Mouse (Mus musculus): Measurements from ENCODE around the gene Gpx4. TPM values are rescaled to one million over a fixed set of nuclear protein-coding genes. Genes with fewer than 3 reads are reported as not detected.

The Gpx4 gene
- polyA plus RNA-seq, 1 experiment: 217 TPM

GRCm38 (mm10) chr10:80097275-80097674, 50.3 kb downstream of the Gpx4 start:
- no peak overlapping the region for H3K27ac ChIP-seq (ENCODE audit: insufficient read depth, low read length)
- TF ChIP-seq POLR2A (IDR thresholded peaks at IDR 0.05; ENCODE audit: low read depth, low read length): no peak
- no peak for TF ChIP-seq CTCF (IDR thresholded peaks at IDR 0.05; ENCODE audit: borderline replicate concordance, insufficient read depth, low read length)
- no peak overlapping the region for H3K4me3 ChIP-seq (ENCODE audit: insufficient read depth, low read length)
- H3K4me1 ChIP-seq (ENCODE audit: control insufficient read depth, insufficient read depth, low read length): peaks cover 14% of the 10 kb centered on the region

GRCm38 (mm10) chr10:80098630-80099029, 51.7 kb downstream of the Gpx4 start:
- no peak overlapping the region for H3K4me3 ChIP-seq (ENCODE audit: insufficient read depth, low read length)
- peaks cover 19% of the 10 kb centered on the region for H3K4me1 ChIP-seq (ENCODE audit: control insufficient read depth, insufficient read depth, low read length)
- TF ChIP-seq CTCF (IDR thresholded peaks at IDR 0.05; ENCODE audit: borderline replicate concordance, insufficient read depth, low read length) (no peak), POLR2A (IDR thresholded peaks at IDR 0.05; ENCODE audit: low read depth, low read length) (no peak)
- no peak overlapping the region for H3K27ac ChIP-seq (ENCODE audit: insufficient read depth, low read length)

- peak overlapping the region; percentile 83 for H3K4me3 ChIP-seq (ENCODE audit: insufficient read depth, low read length)
- H3K4me1 ChIP-seq (ENCODE audit: control insufficient read depth, insufficient read depth, low read length): peaks cover 17% of the 10 kb centered on the region
- TF ChIP-seq POLR2A (IDR thresholded peaks at IDR 0.05; ENCODE audit: low read depth, low read length) (no peak; the same call in 1 of the 2 replicates), CTCF (IDR thresholded peaks at IDR 0.05; ENCODE audit: borderline replicate concordance, insufficient read depth, low read length) (no peak)
- H3K27ac ChIP-seq (ENCODE audit: insufficient read depth, low read length): peak overlapping the region; percentile 57
Observed at GRCm38 (mm10) chr10:80100982-80101381, 54.0 kb downstream of the Gpx4 start.

- peak; percentile 67 for TF ChIP-seq POLR2A (IDR thresholded peaks at IDR 0.05; ENCODE audit: low read depth, low read length)
- TF ChIP-seq CTCF (IDR thresholded peaks at IDR 0.05; ENCODE audit: borderline replicate concordance, insufficient read depth, low read length): no peak
Observed at GRCm38 (mm10) chr10:80102216-80102915, 55.4 kb downstream of the Gpx4 start.

GRCm38 (mm10) chr10:80103032-80103431, 56.1 kb downstream of the Gpx4 start:
- Histone ChIP-seq H3K4me1 (ENCODE audit: control insufficient read depth, insufficient read depth, low read length) (peaks cover 14% of the 10 kb centered on the region), H3K27ac (ENCODE audit: insufficient read depth, low read length) (peak overlapping the region; percentile 81), H3K4me3 (ENCODE audit: insufficient read depth, low read length) (peak overlapping the region; percentile 8; the same call in 1 of the 2 replicates)
- no peak for TF ChIP-seq POLR2A (IDR thresholded peaks at IDR 0.05; ENCODE audit: low read depth, low read length)
- TF ChIP-seq CTCF (IDR thresholded peaks at IDR 0.05; ENCODE audit: borderline replicate concordance, insufficient read depth, low read length): no peak

More at GRCm38 (mm10) chr10:80102216-80102915, 55.4 kb downstream of the Gpx4 start:
- Histone ChIP-seq H3K27ac (ENCODE audit: insufficient read depth, low read length) (peak overlapping the region; percentile 81), H3K4me3 (ENCODE audit: insufficient read depth, low read length) (peak overlapping the region; percentile 83), H3K4me1 (ENCODE audit: control insufficient read depth, insufficient read depth, low read length) (peaks cover 16% of the 10 kb centered on the region)

- Histone ChIP-seq H3K4me3 (ENCODE audit: insufficient read depth, low read length) (peak overlapping the region; percentile 16), H3K4me1 (ENCODE audit: control insufficient read depth, insufficient read depth, low read length) (peaks cover 9% of the 10 kb centered on the region), H3K27ac (ENCODE audit: insufficient read depth, low read length) (peak overlapping the region; percentile 81)
- TF ChIP-seq CTCF (IDR thresholded peaks at IDR 0.05; ENCODE audit: borderline replicate concordance, insufficient read depth, low read length) (no peak), POLR2A (IDR thresholded peaks at IDR 0.05; ENCODE audit: low read depth, low read length) (peak; percentile 56)
Observed at GRCm38 (mm10) chr10:80104181-80104580, 57.2 kb downstream of the Gpx4 start.

- no peak within 1 kb of the TSS for H3K4me3 ChIP-seq (ENCODE audit: insufficient read depth, low read length)
Observed at GRCm38 (mm10) chr10:80105460-80105859, 58.5 kb downstream of the Gpx4 start, which contains the start of gene Sbno2. Gene Sbno2 (minus strand): TSS chr10:80105571.

GRCm38 (mm10) chr10:80105926-80106325, 59.0 kb downstream of the Gpx4 start:
- no peak overlapping the region for H3K27ac ChIP-seq (ENCODE audit: insufficient read depth, low read length)
- H3K4me1 ChIP-seq (ENCODE audit: control insufficient read depth, insufficient read depth, low read length): peaks cover 5% of the 10 kb centered on the region; the same call in 1 of the 2 replicates
- H3K4me3 ChIP-seq (ENCODE audit: insufficient read depth, low read length): no peak overlapping the region
- TF ChIP-seq POLR2A (IDR thresholded peaks at IDR 0.05; ENCODE audit: low read depth, low read length) (no peak), CTCF (IDR thresholded peaks at IDR 0.05; ENCODE audit: borderline replicate concordance, insufficient read depth, low read length) (no peak)

More at GRCm38 (mm10) chr10:80105460-80105859, 58.5 kb downstream of the Gpx4 start, which contains the start of gene Sbno2:
- TF ChIP-seq POLR2A (IDR thresholded peaks at IDR 0.05; ENCODE audit: low read depth, low read length): no peak
- TF ChIP-seq CTCF (IDR thresholded peaks at IDR 0.05; ENCODE audit: borderline replicate concordance, insufficient read depth, low read length): no peak
- Histone ChIP-seq H3K27ac (ENCODE audit: insufficient read depth, low read length) (peak within 1 kb of the TSS; percentile 81), H3K4me1 (ENCODE audit: control insufficient read depth, insufficient read depth, low read length) (peaks cover 5% of the 10 kb centered on the region; the same call in 1 of the 2 replicates)

Other genes with a start within 250 kb of the Gpx4 start
- not detected in 2 replicates for gene Misp, start 226.2 kb upstream of the Gpx4 start, polyA plus RNA-seq (2011; ENCODE audit: insufficient read length, low read depth, missing spikeins)
- gene Ptbp1, start 192.7 kb upstream of the Gpx4 start, polyA plus RNA-seq (2011; ENCODE audit: insufficient read length, low read depth, missing spikeins): 351 and 422 TPM in 2 replicates
- not detected in 2 replicates for gene Prtn3, start 172.7 kb upstream of the Gpx4 start, polyA plus RNA-seq (2011; ENCODE audit: insufficient read length, low read depth, missing spikeins)
- 3.1 and 4.9 TPM in 2 replicates for gene Plppr3, start 172.5 kb upstream of the Gpx4 start, polyA plus RNA-seq (2011; ENCODE audit: insufficient read length, low read depth, missing spikeins)
- not detected in 2 replicates for gene Elane, start 160.9 kb upstream of the Gpx4 start, polyA plus RNA-seq (2011; ENCODE audit: insufficient read length, low read depth, missing spikeins)
- not detected in 2 replicates for gene Cfd, start 156.3 kb upstream of the Gpx4 start, polyA plus RNA-seq (2011; ENCODE audit: insufficient read length, low read depth, missing spikeins)
- 15.2 and 16.1 TPM in 2 replicates for gene Med16, start 138.2 kb upstream of the Gpx4 start, polyA plus RNA-seq (2011; ENCODE audit: insufficient read length, low read depth, missing spikeins)
- gene Gm26602, start 136.3 kb upstream of the Gpx4 start, polyA plus RNA-seq (2011; ENCODE audit: insufficient read length, low read depth, missing spikeins): not detected in 2 replicates
- gene Kiss1r, start 130.2 kb upstream of the Gpx4 start, polyA plus RNA-seq (2011; ENCODE audit: insufficient read length, low read depth, missing spikeins): 0.44 TPM in 1 of 2 replicates, not detected in the other
- 66.3 and 86.3 TPM in 2 replicates for gene R3hdm4, start 126.0 kb upstream of the Gpx4 start, polyA plus RNA-seq (2011; ENCODE audit: insufficient read length, low read depth, missing spikeins)
- 5.2 and 6.0 TPM in 2 replicates for gene Arid3a, start 120.1 kb upstream of the Gpx4 start, polyA plus RNA-seq (2011; ENCODE audit: insufficient read length, low read depth, missing spikeins)
- gene Wdr18, start 87.0 kb upstream of the Gpx4 start, polyA plus RNA-seq (2011; ENCODE audit: insufficient read length, low read depth, missing spikeins): 29.2 and 29.3 TPM in 2 replicates
- 0.15 and 0.16 TPM in 2 replicates for gene Grin3b, start 76.5 kb upstream of the Gpx4 start, polyA plus RNA-seq (2011; ENCODE audit: insufficient read length, low read depth, missing spikeins)
- 73.4 and 78.1 TPM in 2 replicates for gene Tmem259, start 62.8 kb upstream of the Gpx4 start, polyA plus RNA-seq (2011; ENCODE audit: insufficient read length, low read depth, missing spikeins)
- 642 and 721 TPM in 2 replicates for gene Cnn2, start 58.6 kb upstream of the Gpx4 start, polyA plus RNA-seq (2011; ENCODE audit: insufficient read length, low read depth, missing spikeins)
- gene Abca7, start 50.7 kb upstream of the Gpx4 start, polyA plus RNA-seq (2011; ENCODE audit: insufficient read length, low read depth, missing spikeins): 3.5 and 4.0 TPM in 2 replicates
- 1.7 and 3.1 TPM in 2 replicates for gene Arhgap45, start 30.5 kb upstream of the Gpx4 start, polyA plus RNA-seq (2011; ENCODE audit: insufficient read length, low read depth, missing spikeins)
- gene Polr2e, start 7.4 kb upstream of the Gpx4 start, polyA plus RNA-seq (2011; ENCODE audit: insufficient read length, low read depth, missing spikeins): 46.3 and 61.0 TPM in 2 replicates
- gene Sbno2, start 58.4 kb downstream of the Gpx4 start, polyA plus RNA-seq (2011; ENCODE audit: insufficient read length, low read depth, missing spikeins): 50.7 and 53.5 TPM in 2 replicates
- gene Stk11, start 68.6 kb downstream of the Gpx4 start, polyA plus RNA-seq (2011; ENCODE audit: insufficient read length, low read depth, missing spikeins): 80.8 and 91.7 TPM in 2 replicates
- gene Atp5d, start 91.5 kb downstream of the Gpx4 start, polyA plus RNA-seq (2011; ENCODE audit: insufficient read length, low read depth, missing spikeins): 202 and 250 TPM in 2 replicates
- gene Cbarp, start 93.7 kb downstream of the Gpx4 start, polyA plus RNA-seq (2011; ENCODE audit: insufficient read length, low read depth, missing spikeins): 24.1 and 28.4 TPM in 2 replicates
- gene Midn, start 101.1 kb downstream of the Gpx4 start, polyA plus RNA-seq (2011; ENCODE audit: insufficient read length, low read depth, missing spikeins): 101 TPM in 2 replicates
- 29.2 and 50.2 TPM in 2 replicates for gene Cirbp, start 118.8 kb downstream of the Gpx4 start, polyA plus RNA-seq (2011; ENCODE audit: insufficient read length, low read depth, missing spikeins)
- gene 1600002K03Rik, start 125.8 kb downstream of the Gpx4 start, polyA plus RNA-seq (2011; ENCODE audit: insufficient read length, low read depth, missing spikeins): 8.4 and 12.2 TPM in 2 replicates
- gene Efna2, start 132.3 kb downstream of the Gpx4 start, polyA plus RNA-seq (2011; ENCODE audit: insufficient read length, low read depth, missing spikeins): 5.2 and 8.3 TPM in 2 replicates
- 24.0 and 29.1 TPM in 2 replicates for gene Mum1, start 179.3 kb downstream of the Gpx4 start, polyA plus RNA-seq (2011; ENCODE audit: insufficient read length, low read depth, missing spikeins)
- 65.5 and 65.7 TPM in 2 replicates for gene Ndufs7, start 202.0 kb downstream of the Gpx4 start, polyA plus RNA-seq (2011; ENCODE audit: insufficient read length, low read depth, missing spikeins)
- gene Gamt, start 213.8 kb downstream of the Gpx4 start, polyA plus RNA-seq (2011; ENCODE audit: insufficient read length, low read depth, missing spikeins): 19.9 and 21.9 TPM in 2 replicates
- 117 and 142 TPM in 2 replicates for gene Dazap1, start 214.3 kb downstream of the Gpx4 start, polyA plus RNA-seq (2011; ENCODE audit: insufficient read length, low read depth, missing spikeins)
- gene Rps15, start 245.3 kb downstream of the Gpx4 start, polyA plus RNA-seq (2011; ENCODE audit: insufficient read length, low read depth, missing spikeins): 2,340 and 2,493 TPM in 2 replicates
- 2.5 and 3.7 TPM in 2 replicates for gene Apc2, start 248.8 kb downstream of the Gpx4 start, polyA plus RNA-seq (2011; ENCODE audit: insufficient read length, low read depth, missing spikeins)